ENCODE assay signal across 25 mouse cellular contexts in the genomic region with DNA sequence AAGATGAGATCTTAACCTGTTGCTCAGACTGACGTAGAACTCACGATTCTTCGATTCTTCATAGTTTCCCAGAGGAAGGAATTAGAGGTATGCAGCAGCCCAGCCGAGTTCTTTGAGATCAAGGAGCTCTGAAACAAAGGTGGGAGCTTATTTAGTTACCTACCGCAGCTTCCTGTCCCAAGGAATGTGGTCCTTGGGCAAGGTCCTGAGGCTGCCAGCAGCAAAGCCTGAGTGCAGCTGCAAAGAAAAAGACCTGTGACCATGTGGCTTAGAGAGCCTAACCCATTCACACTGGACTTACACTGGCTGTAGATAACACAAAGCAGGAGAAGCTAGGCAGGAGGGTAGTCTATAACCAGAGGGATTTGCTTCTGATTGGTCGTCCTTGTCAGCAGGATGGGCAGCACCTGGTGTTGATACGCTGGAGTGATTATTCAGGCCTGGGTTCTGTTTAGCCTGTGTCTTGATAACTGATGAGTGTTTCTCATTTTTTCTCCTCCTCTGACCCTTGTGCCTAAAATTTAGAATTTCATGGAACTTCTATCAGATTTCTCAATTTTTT. TPM values are rescaled to one million over a fixed set of nuclear protein-coding genes. Genes with fewer than 3 reads are reported as not detected.
DNase-seq lines count a peak whose midpoint lies in the region; ATAC-seq and TF ChIP-seq lines count a peak whose summit lies in the region.
"Had no signal": no experiment of that assay in that cellular context is flagged by ENCODE, and none has a peak within 500 bp of the region (broad histone marks: within the 10 kb centered on the region; RNA-seq: fewer than 3 reads in every experiment).

No protein-coding gene starts in this region.

- TF ChIP-seq EP300 in liver, postnatal 0 days (IDR thresholded peaks at IDR 0.05; ENCODE audit: low read depth): no peak

- no peak overlapping the region for H3K4me2 ChIP-seq in liver, embryonic 11.5 days
- no peak overlapping the region for H3K4me2 ChIP-seq in liver, postnatal 0 days (ENCODE audit: low read depth, low read length)
- H3K4me2 ChIP-seq in liver, embryonic 15.5 days: no peak overlapping the region
- H3K4me2 ChIP-seq: forebrain, embryonic 12.5 days; heart, embryonic 12.5 days; hindbrain, embryonic 14.5 days; neural tube, embryonic 15.5 days had no signal

- no peaks in the 10 kb centered on the region for H3K27me3 ChIP-seq in liver, embryonic 11.5 days (replicated peaks; ENCODE audit: control insufficient read depth, insufficient read depth, low read length)
- H3K27me3 ChIP-seq in liver, postnatal 0 days (ENCODE audit: insufficient read depth, low read length): no peaks in the 10 kb centered on the region
- peaks cover 3% of the 10 kb centered on the region; the same call in 1 of the 2 replicates for H3K27me3 ChIP-seq in liver, embryonic 15.5 days
- H3K27me3 ChIP-seq: forebrain, embryonic 12.5 days; megakaryocyte, embryonic 14.5 days; neural tube, embryonic 15.5 days had no signal

- H3K9ac ChIP-seq in liver, embryonic 11.5 days (ENCODE audit: low read depth, low read length): no peak overlapping the region
- no peak overlapping the region for H3K9ac ChIP-seq in liver, postnatal 0 days (replicated peaks)
- H3K9ac ChIP-seq in ES-E14 (ENCODE audit: insufficient read depth, low read depth, low read length, poor library complexity, severe bottlenecking): no peak overlapping the region
- H3K9ac ChIP-seq in liver, embryonic 15.5 days: no peak overlapping the region
- H3K9ac ChIP-seq: forebrain, embryonic 12.5 days; heart, embryonic 12.5 days; hindbrain, embryonic 14.5 days; neural tube, embryonic 15.5 days had no signal

- H3K4me1 ChIP-seq in liver, embryonic 11.5 days (replicated peaks; ENCODE audit: control insufficient read depth, insufficient read depth, low read length): 0 out of 2 replicates have a peak, but pooled peaks cover 2% of the 10 kb centered on the region
- 0 out of 2 replicates have a peak, but pooled peaks cover 3% of the 10 kb centered on the region for H3K4me1 ChIP-seq in liver, postnatal 0 days (ENCODE audit: insufficient read depth)
- H3K4me1 ChIP-seq in ES-E14 (ENCODE audit: control insufficient read depth in 2 of 2, insufficient read depth in 2 of 2, low read length in 2 of 2, poor library complexity in 1 of 2): no peaks in the 10 kb centered on the region
- peaks cover 6% of the 10 kb centered on the region for H3K4me1 ChIP-seq in liver, embryonic 15.5 days (replicated peaks)
- H3K4me1 ChIP-seq: heart, embryonic 12.5 days; neural tube, embryonic 15.5 days had no signal

- no peaks in the 10 kb centered on the region for H3K9me3 ChIP-seq in liver, embryonic 11.5 days (ENCODE audit: control insufficient read depth, low read length)
- H3K9me3 ChIP-seq in liver, postnatal 0 days (ENCODE audit: low read length): no peaks in the 10 kb centered on the region
- H3K9me3 ChIP-seq in ES-E14 (ENCODE audit: control insufficient read depth, insufficient read depth, low read depth, low read length): no peaks in the 10 kb centered on the region
- no peaks in the 10 kb centered on the region for H3K9me3 ChIP-seq in liver, embryonic 15.5 days (replicated peaks)
- H3K9me3 ChIP-seq: forebrain, embryonic 12.5 days; heart, embryonic 12.5 days; megakaryocyte, embryonic 14.5 days; neural tube, embryonic 15.5 days had no signal

- H3K4me3 ChIP-seq in liver, embryonic 11.5 days (ENCODE audit: low read depth, low read length): no peak overlapping the region
- H3K4me3 ChIP-seq in liver, postnatal 0 days (ENCODE audit: low read depth, low read length): no peak overlapping the region
- H3K4me3 ChIP-seq in ES-E14 (ENCODE audit: insufficient read depth in 1 of 2, low read depth in 1 of 2, low read length in 2 of 2, poor library complexity in 1 of 2, severe bottlenecking in 1 of 2): no peak overlapping the region
- no peak overlapping the region for H3K4me3 ChIP-seq in liver, embryonic 15.5 days (replicated peaks)
- H3K4me3 ChIP-seq: forebrain, embryonic 12.5 days; heart, embryonic 12.5 days; megakaryocyte, embryonic 14.5 days; neural tube, embryonic 15.5 days had no signal

- H3K27ac ChIP-seq in liver, embryonic 11.5 days (ENCODE audit: low read depth, low read length): no peak overlapping the region
- no peak overlapping the region for H3K27ac ChIP-seq in liver, postnatal 0 days (ENCODE audit: low read depth)
- no peak overlapping the region for H3K27ac ChIP-seq in ES-E14 (ENCODE audit: insufficient read depth, low read depth, low read length, poor library complexity, severe bottlenecking)
- no peak overlapping the region for H3K27ac ChIP-seq in liver, embryonic 15.5 days (replicated peaks)
- H3K27ac ChIP-seq: forebrain, embryonic 12.5 days; hindbrain, embryonic 14.5 days; neural tube, embryonic 15.5 days had no signal

- no peak for DNase-seq in liver, embryonic 11.5 days (ENCODE audit: low spot score)
- no peak for DNase-seq in liver, postnatal 0 days
- peak; percentile 9 for DNase-seq in ES-E14 (ENCODE audit: low read depth, low spot score)
- peak; percentile 17 for DNase-seq in brain, adult 2 months (ENCODE audit: low read depth, low spot score)
- no peak for DNase-seq in urinary bladder, postnatal 14 days (ENCODE audit: low spot score)
- DNase-seq in testis, postnatal 14 days (ENCODE audit: low spot score): no peak
- DNase-seq: adrenal gland, postnatal 14 days; cerebellum, adult 8-10 months; kidney, adult 9 months; kidney, postnatal 25 days; lung, adult 18-20 months; right cerebral cortex, postnatal 25 days; thymus, adult 18-20 months; thymus, postnatal 4 days had no signal

- in situ Hi-C loops in ES-E14 (cut with MboI; ENCODE audit: low sequenced_read_pairs in 2 of 2, unreplicated experiment in 2 of 2): no loop called here

- ATAC-seq in liver, embryonic 11.5 days (replicated peaks; ENCODE audit: low FRiP score): peak; percentile 49
- no peak for ATAC-seq in liver, postnatal 0 days
- 0 out of 2 replicates have a peak, but pooled peaks have one; percentile 42 for ATAC-seq in liver, embryonic 15.5 days (ENCODE audit: insufficient read depth)
- ATAC-seq: midbrain, embryonic 16.5 days had no signal

- TF ChIP-seq CTCF in liver, postnatal 0 days (IDR thresholded peaks at IDR 0.05; ENCODE audit: low read depth): no peak

- H3K36me3 ChIP-seq in liver, embryonic 11.5 days (ENCODE audit: control insufficient read depth, insufficient read depth, low read length): no peaks in the 10 kb centered on the region
- no peaks in the 10 kb centered on the region for H3K36me3 ChIP-seq in liver, postnatal 0 days (replicated peaks; ENCODE audit: insufficient read depth, low read length)
- H3K36me3 ChIP-seq in ES-E14 (ENCODE audit: control insufficient read depth, insufficient read depth, low read length, poor library complexity, severe bottlenecking): no peaks in the 10 kb centered on the region
- H3K36me3 ChIP-seq in liver, embryonic 15.5 days (replicated peaks): no peaks in the 10 kb centered on the region
- H3K36me3 ChIP-seq: forebrain, embryonic 12.5 days; heart, embryonic 12.5 days; neural tube, embryonic 15.5 days had no signal

- WGBS in liver, embryonic 11.5 days: 49% methylated on average over 7 of the region's 7 CpGs
- 56% methylated on average over 7 of the region's 7 CpGs for WGBS in liver, postnatal 0 days (ENCODE audit: insufficient replicate concordance)
- 53% methylated on average over 7 of the region's 7 CpGs for WGBS in liver, embryonic 15.5 days (ENCODE audit: insufficient replicate concordance)

TF ChIP-seq in ES-E14, 5 proteins besides CTCF, POLR2A, EP300 and RAD21:
- TF ChIP-seq ZC3H11A (IDR thresholded peaks at IDR 0.05; ENCODE audit: borderline replicate concordance, low read depth, low read length): no peak
- TF ChIP-seq ZNF384 (IDR thresholded peaks at IDR 0.05; ENCODE audit: low read depth, low read length): no peak
- no peak for TF ChIP-seq HCFC1 (IDR thresholded peaks at IDR 0.05; ENCODE audit: borderline replicate concordance, insufficient read depth, low read length)
- no peak for TF ChIP-seq CHD2 (IDR thresholded peaks at IDR 0.05; ENCODE audit: low read depth, low read length)
- TF ChIP-seq MAFK (IDR thresholded peaks at IDR 0.05; ENCODE audit: insufficient read depth, low read depth, low read length): no peak

RNA-seq across cellular contexts. Expression of a gene that starts 25.8 kb away (rescaled TPM):
- polyA plus RNA-seq in liver, embryonic 11.5 days (2014; fragmentation: Nextera tagmentation; extraction: Ambion mirVana): 12.4 and 13.2 TPM in 2 replicates
- 2.5 and 2.9 TPM in 2 replicates for polyA plus RNA-seq in liver, postnatal 0 days (2015; fragmentation: Nextera tagmentation; extraction: Ambion mirVana)
- 5.9 and 6.7 TPM in 2 replicates for total RNA-seq in ES-E14 (2012; rRNA removed)
- 3.4 TPM in 2 replicates for polyA plus RNA-seq in liver, embryonic 15.5 days (2015; fragmentation: Nextera tagmentation; extraction: Ambion mirVana)

RNA-seq across cellular contexts. Expression of a gene that starts 56.7 kb away (rescaled TPM):
- polyA plus RNA-seq in liver, embryonic 11.5 days (2014; fragmentation: Nextera tagmentation; extraction: Ambion mirVana): 3.6 and 5.3 TPM in 2 replicates
- polyA plus RNA-seq in liver, postnatal 0 days (2015; fragmentation: Nextera tagmentation; extraction: Ambion mirVana): 1.2 and 1.3 TPM in 2 replicates
- total RNA-seq in ES-E14 (2012; rRNA removed): 0.40 and 1.0 TPM in 2 replicates
- polyA plus RNA-seq in liver, embryonic 15.5 days (2015; fragmentation: Nextera tagmentation; extraction: Ambion mirVana): 0.59 and 0.85 TPM in 2 replicates
- total RNA-seq: gastrocnemius, adult 8-10 months; heart, postnatal 25 days had no signal
- polyA plus RNA-seq: C2C12; stomach, embryonic 14.5 days had no signal

Comparison
In these comparisons a context has a peak if more than half of its experiments do, and no peak if none do; other contexts are left out.
1. DNase-seq: peak in ES-E14 (single experiment) and brain, adult 2 months (single experiment); none in liver, embryonic 11.5 days (single experiment), liver, postnatal 0 days (single experiment), urinary bladder, postnatal 14 days (single experiment) and testis, postnatal 14 days (single experiment).